Mouse (Mus musculus) heart, adult 2 months (tissue): ENCODE measurements around the gene Zfy1. TPM values are rescaled to one million over a fixed set of nuclear protein-coding genes. Genes with fewer than 3 reads are reported as not detected.
"Not testable (repeated sequence)": the region's sequence is repeated elsewhere in the genome, so short reads cannot be mapped to it uniquely, and the experiment has no call there.

Source experiments
- DNase-seq, 2 experiments: peaks; one replicate each; pipeline ENCODE4 v3.0.0; 2021
- H3K27ac ChIP-seq: fragments of 200-600 bp; 2 replicates; pipeline ENCODE4 v1.8.1; 2022
- H3K27me3 ChIP-seq: fragments of 200-500 bp; 2 replicates; pipeline ENCODE4 v1.6.1; 2012; ENCODE audit warnings: mild to moderate bottlenecking, low read length, inconsistent platforms, mixed read lengths; ENCODE audit not compliant: control insufficient read depth, insufficient read depth
- H3K36me3 ChIP-seq: fragments of 200-500 bp; 2 replicates; pipeline ENCODE4 v1.6.1; 2012; ENCODE audit warnings: low read length, inconsistent platforms; ENCODE audit not compliant: control insufficient read depth, insufficient read depth
- H3K4me1 ChIP-seq: fragments of 200-500 bp; 2 replicates; pipeline ENCODE4 v1.6.1; 2011; ENCODE audit warnings: low read length; ENCODE audit not compliant: control insufficient read depth, insufficient read depth
- H3K4me3 ChIP-seq: fragments of 200-600 bp; 2 replicates; pipeline ENCODE4 v1.8.1; 2022
- H3K79me2 ChIP-seq: fragments of 200-500 bp; replicated peaks from 2 replicates; pipeline ENCODE4 v1.6.1; 2012; ENCODE audit warnings: mild to moderate bottlenecking, inconsistent platforms, low read length, moderate library complexity, mixed read lengths; ENCODE audit not compliant: control insufficient read depth, insufficient read depth
- H3K9ac ChIP-seq: fragments of 200-500 bp; 2 replicates; pipeline ENCODE4 v1.6.1; 2012; ENCODE audit warnings: low read depth, mild to moderate bottlenecking, control low read depth, inconsistent platforms, low read length, mixed read lengths
- CTCF ChIP-seq: fragments of 200-600 bp; IDR thresholded peaks from 2 replicates; pipeline ENCODE4 v1.8.1; 2022; ENCODE audit warnings: antibody characterized with exemption, mild to moderate bottlenecking, moderate library complexity
- EP300 ChIP-seq: fragments of 200-500 bp; IDR thresholded peaks from 2 replicates; pipeline ENCODE4 v1.6.1; 2011; ENCODE audit warnings: low read depth, low read length, control low read depth; ENCODE audit not compliant: insufficient read depth
- POLR2A ChIP-seq: fragments of 200-500 bp; IDR thresholded peaks from 2 replicates; pipeline ENCODE4 v1.6.1; 2011; ENCODE audit warnings: mild to moderate bottlenecking, low read depth, low read length, control low read depth; ENCODE audit not compliant: insufficient read depth
- WGBS: fragments of 180-500 bp; shearing (Covaris S2); methylation state at CpG from one replicate; pipeline ENCODE4 v1.1.7; 2018; 5-methylcytosine and 5-hydroxymethylcytosine counted together
- intact Hi-C: fragments of 180-260 bp; cut with DNase I; formaldehyde crosslinking; loops from one replicate; pipeline ENCODE4 v1.15.1; 2025
- long read RNA-seq: library from polyadenylated mRNA; stranded (forward); transcript quantifications from one replicate; pipeline ENCODE4 v2.0.0, GENCODE M21; 2021
- polyA plus RNA-seq: library from polyadenylated mRNA; depleted of rRNA; stranded (reverse); fragments of >200 nt; gene quantifications from 2 replicates; pipeline ENCODE4 v1.2.3, GENCODE M21; 2012; rRNA removed
- total RNA-seq, 2 experiments: library from RNA; stranded (reverse); gene quantifications; 2 replicates each; pipeline ENCODE4 v1.2.3; 2021

The Zfy1 gene
- not detected for total RNA-seq
- not detected in 2 replicates for polyA plus RNA-seq
- long read RNA-seq, result 0 reads

- H3K4me3 ChIP-seq, H3K36me3 ChIP-seq, H3K9ac ChIP-seq, H3K27me3 ChIP-seq, DNase-seq, H3K27ac ChIP-seq, H3K4me1 ChIP-seq, H3K79me2 ChIP-seq, intact Hi-C loops: not testable (repeated sequence)
- WGBS, result no CpG with 5 or more reads among the region's 11 CpGs
These were observed at the start of gene Zfy1 for GRCm38 (mm10) chrY:797309-797708. TSS of gene Zfy1 (minus strand) at chrY:797409.

GRCm38 (mm10) chrY:818396-818795 is 21.2 kb upstream of the Zfy1 start, which contains the start of gene Uba1y:
TSS of gene Uba1y (plus strand) at chrY:818649.
- no peaks in the 10 kb centered on the region for H3K27me3 ChIP-seq
- H3K36me3 ChIP-seq, result no peaks in the 10 kb centered on the region
- no peaks in the 10 kb centered on the region for H3K4me1 ChIP-seq
- H3K9ac ChIP-seq, result no peak within 1 kb of the TSS
- intact Hi-C loops, result no loop called here
- DNase-seq, result no peak
- H3K4me3 ChIP-seq, result no peak within 1 kb of the TSS
- no peak within 1 kb of the TSS for H3K27ac ChIP-seq
- no peaks in the 10 kb centered on the region for H3K79me2 ChIP-seq
- 80% methylated on average over 1 of the region's 15 CpGs for WGBS
- no peak for TF ChIP-seq EP300
- TF ChIP-seq CTCF, result no peak
- TF ChIP-seq POLR2A, result no peak

GRCm38 (mm10) chrY:808991-809661 is 11.9 kb upstream of the Zfy1 start:
- intact Hi-C loops, result no loop called here
- peak in 1 of 2 experiments; percentile 36 for DNase-seq
- Histone ChIP-seq H3K4me3 (no peak overlapping the region), H3K9ac (peak overlapping the region; percentile 30; the same call in 1 of the 2 replicates), H3K79me2 (no peaks in the 10 kb centered on the region), H3K27me3 (no peaks in the 10 kb centered on the region), H3K27ac (no peak overlapping the region), H3K4me1 (no peaks in the 10 kb centered on the region), H3K36me3 (no peaks in the 10 kb centered on the region)
- 0% methylated on average over 6 of the region's 15 CpGs for WGBS
- no peak for TF ChIP-seq EP300
- 0 out of 2 replicates have a peak, but pooled peaks have one; percentile 21 for TF ChIP-seq POLR2A
- TF ChIP-seq CTCF, result no peak

Other genes with a start within 250 kb of the Zfy1 start
- not detected for gene Uba1y, start 21.2 kb upstream of the Zfy1 start, total RNA-seq
- gene Uba1y, start 21.2 kb upstream of the Zfy1 start, polyA plus RNA-seq, result not detected in 2 replicates
- 1 to 10 TPM in 1 of 2 experiments, not detected in 1; 9.6 TPM for gene Kdm5d, start 100.4 kb upstream of the Zfy1 start, total RNA-seq
- 4.4 TPM in 1 of 2 replicates, not detected in the other for gene Kdm5d, start 100.4 kb upstream of the Zfy1 start, polyA plus RNA-seq
- gene Eif2s3y, start 213.1 kb upstream of the Zfy1 start, total RNA-seq, result 10 to 100 TPM in 1 of 2 experiments, not detected in 1; 60.0 TPM
- gene Eif2s3y, start 213.1 kb upstream of the Zfy1 start, polyA plus RNA-seq, result 11.8 TPM in 1 of 2 replicates, not detected in the other